In genomic region chrX:136138827-136139639, GRCm38 (mm10) we compare ENCODE assay signal across 8 mouse cellular contexts. TPM values are rescaled to one million over a fixed set of nuclear protein-coding genes. Genes with fewer than 3 reads are reported as not detected.
DNase-seq lines count a peak whose midpoint lies in the region; ATAC-seq lines count a peak whose summit lies in the region.
"Not testable (repeated sequence)": the region's sequence is repeated elsewhere in the genome, so short reads cannot be mapped to it uniquely, and the experiment has no call there.

Gene Bex4 (plus strand): TSS chrX:136138996.

- H3K9me3 ChIP-seq in embryonic facial prominence, embryonic 13.5 days; hindbrain, embryonic 15.5 days; limb, embryonic 15.5 days; stomach, embryonic 14.5 days (ENCODE audit: control insufficient read depth, low read depth, low read length): not testable (repeated sequence)

- not testable (repeated sequence) for H3K4me1 ChIP-seq in embryonic facial prominence, embryonic 13.5 days; hindbrain, embryonic 15.5 days (replicated peaks); limb, embryonic 15.5 days; stomach, embryonic 14.5 days (ENCODE audit: control insufficient read depth, insufficient read depth, low read length)

- not testable (repeated sequence) for H3K27ac ChIP-seq in embryonic facial prominence, embryonic 13.5 days; hindbrain, embryonic 15.5 days (replicated peaks); limb, embryonic 15.5 days; stomach, embryonic 14.5 days (ENCODE audit: low read length)

- peak; percentile 76 for ATAC-seq in embryonic facial prominence, embryonic 13.5 days (ENCODE audit: insufficient number of reproducible peaks, insufficient read depth, low FRiP score, low TSS enrichment, low read depth)
- ATAC-seq in granulocyte monocyte progenitor cell, adult 5-6 weeks (replicated peaks; ENCODE audit: poor library complexity, severe bottlenecking) = peak; percentile 78
- ATAC-seq in hindbrain, embryonic 15.5 days (ENCODE audit: low FRiP score, low read depth) = peak; percentile 97
- ATAC-seq in limb, embryonic 15.5 days (ENCODE audit: insufficient number of reproducible peaks, low FRiP score, low TSS enrichment, low read depth) = peak; percentile 61; the same call in 1 of the 2 replicates
- peak; percentile 62 for ATAC-seq in megakaryocyte-erythroid progenitor cell, adult 5-6 weeks (replicated peaks; ENCODE audit: low FRiP score, low TSS enrichment, poor library complexity, severe bottlenecking)
- ATAC-seq in stomach, embryonic 14.5 days (ENCODE audit: insufficient number of reproducible peaks, insufficient read depth, low FRiP score, low read depth) = peak; percentile 91

- WGBS in embryonic facial prominence, embryonic 13.5 days = 29% methylated on average over 18 of the region's 64 CpGs
- WGBS in hindbrain, embryonic 15.5 days = 50% methylated on average over 12 of the region's 64 CpGs
- 36% methylated on average over 14 of the region's 64 CpGs for WGBS in limb, embryonic 15.5 days
- WGBS in stomach, embryonic 14.5 days = 13% methylated on average over 16 of the region's 64 CpGs

- not testable (repeated sequence) for H3K27me3 ChIP-seq in embryonic facial prominence, embryonic 13.5 days; hindbrain, embryonic 15.5 days; limb, embryonic 15.5 days; stomach, embryonic 14.5 days (ENCODE audit: control insufficient read depth, insufficient read depth, low read length)

- peak within 1 kb of the TSS; percentile 32; the same call in 1 of the 2 replicates for H3K9ac ChIP-seq in embryonic facial prominence, embryonic 13.5 days
- H3K9ac ChIP-seq in hindbrain, embryonic 15.5 days = peak within 1 kb of the TSS; percentile 19; the same call in 1 of the 2 replicates
- not testable (repeated sequence) for H3K9ac ChIP-seq in limb, embryonic 15.5 days; stomach, embryonic 14.5 days (replicated peaks; ENCODE audit: low read depth, low read length)

- peak within 1 kb of the TSS; percentile 40 for H3K4me3 ChIP-seq in embryonic facial prominence, embryonic 13.5 days
- H3K4me3 ChIP-seq in hindbrain, embryonic 15.5 days = peak within 1 kb of the TSS; percentile 43
- H3K4me3 ChIP-seq in limb, embryonic 15.5 days = peak within 1 kb of the TSS; percentile 35
- peak within 1 kb of the TSS; percentile 23 for H3K4me3 ChIP-seq in stomach, embryonic 14.5 days (ENCODE audit: low read depth, low read length)

- H3K36me3 ChIP-seq in embryonic facial prominence, embryonic 13.5 days; hindbrain, embryonic 15.5 days; limb, embryonic 15.5 days; stomach, embryonic 14.5 days (ENCODE audit: control insufficient read depth, insufficient read depth, low read length): not testable (repeated sequence)

- not testable (repeated sequence) for DNase-seq in adrenal gland, postnatal 14 days; layer of hippocampus, postnatal 14 days (ENCODE audit: low spot score in 2 of 2)

- peak within 1 kb of the TSS; percentile 54 for H3K4me2 ChIP-seq in embryonic facial prominence, embryonic 13.5 days
- peak within 1 kb of the TSS; percentile 54 for H3K4me2 ChIP-seq in hindbrain, embryonic 15.5 days
- H3K4me2 ChIP-seq in limb, embryonic 15.5 days = peak within 1 kb of the TSS; percentile 42
- peak within 1 kb of the TSS; percentile 34 for H3K4me2 ChIP-seq in stomach, embryonic 14.5 days (replicated peaks; ENCODE audit: low read depth, low read length)

RNA-seq across cellular contexts. Expression of gene Bex4, which starts in this region (rescaled TPM):
- total RNA-seq in adrenal gland, postnatal 14 days (2021) = 13.8 and 14.8 TPM in 2 replicates
- 60.8 and 65.9 TPM in 2 replicates for polyA plus RNA-seq in embryonic facial prominence, embryonic 13.5 days (2015; fragmentation: Nextera tagmentation; extraction: Ambion mirVana)
- 3.2 TPM in 1 of 2 replicates, not detected in the other for total RNA-seq in granulocyte monocyte progenitor cell, adult 5-6 weeks (2014; fragmentation: Nextera tagmentation)
- total RNA-seq in granulocyte monocyte progenitor cell, adult 5-6 weeks (2017) = 4.7 TPM in 1 of 2 replicates, not detected in the other
- 142 and 146 TPM in 2 replicates for polyA plus RNA-seq in hindbrain, embryonic 15.5 days (2015; fragmentation: Nextera tagmentation; extraction: Ambion mirVana)
- 10 to 100 TPM; 22.3 to 24.0 TPM for total RNA-seq in layer of hippocampus, postnatal 14 days (2021)
- 24.5 and 32.2 TPM in 2 replicates for polyA plus RNA-seq in limb, embryonic 15.5 days (2015; fragmentation: Nextera tagmentation; extraction: Ambion mirVana)
- 116 and 122 TPM in 2 replicates for total RNA-seq in megakaryocyte-erythroid progenitor cell, adult 5-6 weeks (2014; fragmentation: Nextera tagmentation)
- total RNA-seq in megakaryocyte-erythroid progenitor cell, adult 5-6 weeks (2017) = 78.6 and 91.4 TPM in 2 replicates
- 108 and 121 TPM in 2 replicates for polyA plus RNA-seq in stomach, embryonic 14.5 days (2014; fragmentation: Nextera tagmentation; extraction: Ambion mirVana)
